Comparison of ENCODE assay signal across 7 mouse cellular contexts in the genomic region with DNA sequence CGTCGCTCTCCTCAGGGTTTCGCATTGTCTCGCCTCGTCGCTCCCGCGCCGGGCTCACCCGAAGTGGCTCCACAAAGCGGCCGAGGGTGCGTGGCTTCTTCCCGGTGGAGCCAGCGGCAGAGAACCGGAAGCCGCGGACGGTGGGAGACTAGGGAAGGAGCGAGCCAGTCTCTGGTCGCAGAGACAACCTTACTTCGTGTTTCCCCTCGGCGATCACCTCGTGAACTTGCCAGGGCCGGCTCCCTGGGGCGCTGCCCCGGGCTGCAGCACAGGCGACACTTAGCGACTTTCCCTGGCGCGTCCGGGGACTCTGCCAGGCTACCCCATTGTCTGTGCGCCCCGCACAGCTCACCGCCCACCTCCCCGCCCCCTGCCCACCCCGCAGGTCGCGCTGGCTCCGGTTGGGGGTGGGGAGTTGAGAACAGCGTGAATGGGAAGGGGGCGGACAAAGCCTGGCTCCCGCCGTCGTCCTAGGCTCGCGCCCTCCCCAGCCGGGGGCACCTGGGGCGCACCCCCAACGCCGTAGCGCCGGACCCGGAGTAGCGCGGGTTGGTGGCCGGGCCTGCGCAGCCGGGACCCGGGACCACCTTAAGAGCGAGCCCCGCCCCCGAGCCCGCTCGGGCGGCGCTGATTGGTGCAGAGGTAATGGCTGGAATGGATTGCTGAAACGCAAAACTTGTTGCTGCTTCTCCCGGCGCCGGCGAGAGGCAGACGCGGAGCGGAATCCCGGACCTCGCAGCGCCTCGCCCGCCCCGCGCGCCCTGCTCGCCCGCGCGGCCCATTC. TPM values are rescaled to one million over a fixed set of nuclear protein-coding genes. Genes with fewer than 3 reads are reported as not detected.
DNase-seq lines count a peak whose midpoint lies in the region; ATAC-seq and TF ChIP-seq lines count a peak whose summit lies in the region.

Gene Mn1 (plus strand): TSS at position 772 of the 784 bp plus-strand sequence.

- peak within 1 kb of the TSS; percentile 99 for H3K9ac ChIP-seq in embryonic facial prominence, embryonic 13.5 days
- peak within 1 kb of the TSS; percentile 84 for H3K9ac ChIP-seq in limb, embryonic 11.5 days (ENCODE audit: low read length)
- peak within 1 kb of the TSS; percentile 99 for H3K9ac ChIP-seq in midbrain, embryonic 14.5 days (replicated peaks; ENCODE audit: low read length)

- no peaks in the 10 kb centered on the region for H3K9me3 ChIP-seq in embryonic facial prominence, embryonic 13.5 days
- no peaks in the 10 kb centered on the region for H3K9me3 ChIP-seq in limb, embryonic 11.5 days (ENCODE audit: control insufficient read depth, low read length)
- H3K9me3 ChIP-seq in midbrain, embryonic 14.5 days (ENCODE audit: control insufficient read depth, low read length): no peaks in the 10 kb centered on the region

- peaks cover 34% of the 10 kb centered on the region for H3K36me3 ChIP-seq in embryonic facial prominence, embryonic 13.5 days
- H3K36me3 ChIP-seq in limb, embryonic 11.5 days (ENCODE audit: control insufficient read depth, insufficient read depth, low read length): peaks cover 4% of the 10 kb centered on the region; the same call in 1 of the 2 replicates
- H3K36me3 ChIP-seq in midbrain, embryonic 14.5 days (ENCODE audit: control insufficient read depth, insufficient read depth, low read length): peaks cover 34% of the 10 kb centered on the region
- no peaks in the 10 kb centered on the region for H3K36me3 ChIP-seq in splenic B cell, adult 2 months (ENCODE audit: control insufficient read depth, insufficient read depth, low read length, poor library complexity, severe bottlenecking)

- H3K27ac ChIP-seq in bone marrow macrophage, adult 2 months (ENCODE audit: insufficient read depth, low read depth, low read length): no peak within 1 kb of the TSS
- peak within 1 kb of the TSS; percentile 95 for H3K27ac ChIP-seq in embryonic facial prominence, embryonic 13.5 days
- peak within 1 kb of the TSS; percentile 82 for H3K27ac ChIP-seq in limb, embryonic 11.5 days (replicated peaks; ENCODE audit: low read depth, low read length)
- H3K27ac ChIP-seq in midbrain, embryonic 14.5 days (replicated peaks; ENCODE audit: low read depth, low read length): peak within 1 kb of the TSS; percentile 98

- TF ChIP-seq POLR2A in bone marrow macrophage, adult 2 months (IDR thresholded peaks at IDR 0.05; ENCODE audit: borderline replicate concordance, low read depth, low read length): no peak

- no peaks in the 10 kb centered on the region for H3K4me1 ChIP-seq in bone marrow macrophage, adult 2 months (ENCODE audit: control insufficient read depth, insufficient read depth, low read length)
- peaks cover 62% of the 10 kb centered on the region for H3K4me1 ChIP-seq in embryonic facial prominence, embryonic 13.5 days
- peaks cover 48% of the 10 kb centered on the region for H3K4me1 ChIP-seq in limb, embryonic 11.5 days (ENCODE audit: control insufficient read depth, insufficient read depth, low read length)
- peaks cover 34% of the 10 kb centered on the region for H3K4me1 ChIP-seq in midbrain, embryonic 14.5 days (ENCODE audit: control insufficient read depth, insufficient read depth, low read length)

- 0% methylated on average over 85 of the region's 88 CpGs for WGBS in embryonic facial prominence, embryonic 13.5 days
- under 1% methylated on average over 83 of the region's 88 CpGs for WGBS in limb, embryonic 11.5 days
- under 1% methylated on average over 85 of the region's 88 CpGs for WGBS in midbrain, embryonic 14.5 days

- peak within 1 kb of the TSS; percentile 58 for H3K4me3 ChIP-seq in bone marrow macrophage, adult 2 months (ENCODE audit: insufficient read depth, low read length)
- H3K4me3 ChIP-seq in embryonic facial prominence, embryonic 13.5 days: peak within 1 kb of the TSS; percentile 93
- peak within 1 kb of the TSS; percentile 69 for H3K4me3 ChIP-seq in limb, embryonic 11.5 days (ENCODE audit: low read depth, low read length)
- H3K4me3 ChIP-seq in midbrain, embryonic 14.5 days (replicated peaks; ENCODE audit: low read depth, low read length): peak within 1 kb of the TSS; percentile 98

- peak; percentile 91 for DNase-seq in heart, adult 8-10 months (ENCODE audit: low spot score)
- DNase-seq in kidney, adult 8-10 months: peak; percentile 76 to 86
- DNase-seq in limb, embryonic 11.5 days (ENCODE audit: low spot score): peak; percentile 93
- peak; percentile 98 for DNase-seq in midbrain, embryonic 14.5 days
- DNase-seq in splenic B cell, adult 2 months (ENCODE audit: low read depth, low spot score): peak; percentile 14

- H3K27me3 ChIP-seq in embryonic facial prominence, embryonic 13.5 days: peaks cover 14% of the 10 kb centered on the region; the same call in 1 of the 2 replicates
- H3K27me3 ChIP-seq in limb, embryonic 11.5 days (ENCODE audit: control insufficient read depth, insufficient read depth, low read length): peaks cover 50% of the 10 kb centered on the region
- H3K27me3 ChIP-seq in midbrain, embryonic 14.5 days (ENCODE audit: control insufficient read depth, insufficient read depth, low read length): no peaks in the 10 kb centered on the region
- H3K27me3 ChIP-seq in splenic B cell, adult 2 months (ENCODE audit: control insufficient read depth, insufficient read depth, low read length, poor library complexity, severe bottlenecking): no peaks in the 10 kb centered on the region

- ATAC-seq in embryonic facial prominence, embryonic 13.5 days (ENCODE audit: insufficient number of reproducible peaks, insufficient read depth, low FRiP score, low TSS enrichment, low read depth): peak; percentile 88
- ATAC-seq in limb, embryonic 11.5 days (ENCODE audit: insufficient number of reproducible peaks, low FRiP score, low TSS enrichment, low read depth): peak; percentile 87
- ATAC-seq in midbrain, embryonic 14.5 days (ENCODE audit: low FRiP score, low TSS enrichment): peak; percentile 94

- TF ChIP-seq CTCF in bone marrow macrophage, adult 2 months (IDR thresholded peaks at IDR 0.05; ENCODE audit: low read depth, low read length): no peak

- H3K4me2 ChIP-seq in embryonic facial prominence, embryonic 13.5 days: peak within 1 kb of the TSS; percentile 97
- peak within 1 kb of the TSS; percentile 93 for H3K4me2 ChIP-seq in limb, embryonic 11.5 days (ENCODE audit: low read depth, severe bottlenecking)
- H3K4me2 ChIP-seq in midbrain, embryonic 14.5 days (ENCODE audit: low read length): peak within 1 kb of the TSS; percentile 99

RNA-seq across cellular contexts. Expression of gene Mn1, which starts in this region (rescaled TPM):
- 0.08 and 0.12 TPM in 2 replicates for polyA plus RNA-seq in bone marrow macrophage, adult 2 months (2012; ENCODE audit: insufficient read depth, insufficient read length, missing spikeins)
- 46.6 and 51.3 TPM in 2 replicates for polyA plus RNA-seq in embryonic facial prominence, embryonic 13.5 days (2015; fragmentation: Nextera tagmentation; extraction: Ambion mirVana)
- 10 to 100 TPM; 13.9 to 21.6 (median 19.8) TPM for total RNA-seq in heart, adult 8-10 months (2022)
- 11.0 and 12.4 TPM in 2 replicates for polyA plus RNA-seq in limb, embryonic 11.5 days (2014; fragmentation: Nextera tagmentation; extraction: Ambion mirVana)
- 51.7 and 69.2 TPM in 2 replicates for polyA plus RNA-seq in midbrain, embryonic 14.5 days (2014; fragmentation: Nextera tagmentation; extraction: Ambion mirVana)

Comparison
In these comparisons a context has a peak if more than half of its experiments do, and no peak if none do; other contexts are left out.
1. RNA of gene Mn1 (polyA plus RNA-seq): 51.7 to 69.2 TPM in midbrain, embryonic 14.5 days, 46.6 to 51.3 TPM in embryonic facial prominence, embryonic 13.5 days and 11.0 to 12.4 TPM in limb, embryonic 11.5 days; 0.08 to 0.12 TPM in bone marrow macrophage, adult 2 months; every median in the first group is over 10 times any median in the second.
2. DNase-seq: peak in every context shown above with its lines; median percentile 98 in midbrain, embryonic 14.5 days; 93 in limb, embryonic 11.5 days; 91 in heart, adult 8-10 months; 81 in kidney, adult 8-10 months; 14 in splenic B cell, adult 2 months.
3. Peak in every context shown above with its lines, with median percentiles within 50 percentile points of each other: H3K4me3 ChIP-seq, ATAC-seq, H3K4me2 ChIP-seq and H3K9ac ChIP-seq.